Mouse (Mus musculus) heart, adult 9 months (tissue): ENCODE data around the gene Fgfr2.
"Not testable (repeated sequence)": the region's sequence is repeated elsewhere in the genome, so short reads cannot be mapped to it uniquely, and the experiment has no call there.

Experiments
- DNase-seq, 2 experiments: peaks; one replicate each; pipeline ENCODE4 v3.0.0; 2022; ENCODE audit warnings: low spot score in 2 of 2

Fgfr2 gene

GRCm38 (mm10) chr7:130613973-130614372 is 2509.2 kb downstream of the Fgfr2 start:
- DNase-seq = no peak

GRCm38 (mm10) chr7:130606958-130607357 is 2516.2 kb downstream of the Fgfr2 start:
- no peak for DNase-seq

- DNase-seq = no peak
Observed at GRCm38 (mm10) chr7:130605111-130605510, 2518.0 kb downstream of the Fgfr2 start.

- no peak for DNase-seq
Observed at GRCm38 (mm10) chr7:130604390-130604789, 2518.8 kb downstream of the Fgfr2 start.

- no peak for DNase-seq
Observed at GRCm38 (mm10) chr7:130603556-130603955, 2519.6 kb downstream of the Fgfr2 start.

GRCm38 (mm10) chr7:130602804-130603203 is 2520.3 kb downstream of the Fgfr2 start:
- no peak for DNase-seq

GRCm38 (mm10) chr7:130600546-130600945 is 2522.6 kb downstream of the Fgfr2 start:
- DNase-seq = no peak

- DNase-seq = no peak
Observed at GRCm38 (mm10) chr7:130600074-130600473, 2523.1 kb downstream of the Fgfr2 start.

- no peak for DNase-seq
Observed at GRCm38 (mm10) chr7:130597546-130597945, 2525.6 kb downstream of the Fgfr2 start.

- peak; percentile 20 to 27 for DNase-seq
Observed at GRCm38 (mm10) chr7:130596079-130596855, 2526.9 kb downstream of the Fgfr2 start.

GRCm38 (mm10) chr7:130593375-130594239 is 2529.5 kb downstream of the Fgfr2 start:
- DNase-seq = not testable (repeated sequence)

GRCm38 (mm10) chr7:130592975-130593374 is 2530.2 kb downstream of the Fgfr2 start:
- DNase-seq = not testable (repeated sequence)

- DNase-seq = no peak
Observed at GRCm38 (mm10) chr7:130590845-130591437, 2532.2 kb downstream of the Fgfr2 start.

GRCm38 (mm10) chr7:130590081-130590828 is 2532.9 kb downstream of the Fgfr2 start:
- DNase-seq = no peak

GRCm38 (mm10) chr7:130586521-130587072 is 2536.6 kb downstream of the Fgfr2 start:
- no peak for DNase-seq

GRCm38 (mm10) chr7:130578607-130579006 is 2544.5 kb downstream of the Fgfr2 start:
- no peak for DNase-seq

- no peak for DNase-seq
Observed at GRCm38 (mm10) chr7:130578066-130578465, 2545.1 kb downstream of the Fgfr2 start.

GRCm38 (mm10) chr7:130577388-130578003 is 2545.7 kb downstream of the Fgfr2 start, which contains the start of gene Tacc2:
Gene Tacc2 (plus strand): TSS chr7:130577438.
- DNase-seq = no peak

GRCm38 (mm10) chr7:130576981-130577380 is 2546.2 kb downstream of the Fgfr2 start:
- no peak for DNase-seq

GRCm38 (mm10) chr7:130574211-130574991 is 2548.7 kb downstream of the Fgfr2 start:
- DNase-seq = peak in 1 of 2 experiments; percentile 54
